Mouse (Mus musculus) hematopoietic stem cell, adult 5-6 weeks (primary cell): ENCODE results near the gene Ptger2. TPM values are rescaled to one million over a fixed set of nuclear protein-coding genes. Genes with fewer than 3 reads are reported as not detected.

ENCODE experiments used
- ATAC-seq, 2 experiments: fragments of 125-278 bp in 1 of 2; replicated peaks in 1 of 2; 2 replicates each; pipeline ENCODE4 v1.8.0; 2016 to 2017; ENCODE audit warnings: inconsistent platforms in 2 of 2, mild to moderate bottlenecking in 2 of 2, moderate number of reproducible peaks in 2 of 2, low read depth in 1 of 2, moderate TSS enrichment in 1 of 2; ENCODE audit not compliant: low FRiP score in 2 of 2, poor library complexity in 2 of 2, severe bottlenecking in 2 of 2, insufficient read depth in 1 of 2, low TSS enrichment in 1 of 2
- total RNA-seq: library from RNA; stranded (forward); fragments of 172-1452, 232-1000 nt; gene quantifications from 2 replicates; pipeline ENCODE4 v1.2.3, GENCODE M21; 2017

Ptger2 gene
- total RNA-seq: 1.4 and 2.5 TPM in 2 replicates

GRCm38 (mm10) chr14:44987674-44988355, at the start of gene Ptger2:
Gene Ptger2 (plus strand): TSS chr14:44988195.
- ATAC-seq: peak in 1 of 2 experiments; percentile 37; a peak in 1 of 4 replicates

GRCm38 (mm10) chr14:44960746-44961145, 27.2 kb upstream of the Ptger2 start:
- no peak for ATAC-seq

- ATAC-seq: peak; percentile 77 to 83; a peak in 3 of 4 replicates
Measured at GRCm38 (mm10) chr14:44977278-44977677, 10.7 kb upstream of the Ptger2 start.

GRCm38 (mm10) chr14:44979887-44980286, 8.1 kb upstream of the Ptger2 start:
- ATAC-seq: peak; percentile 66 to 76; a peak in 3 of 4 replicates

- ATAC-seq: peak; percentile 39 to 42; a peak in 2 of 4 replicates
Measured at GRCm38 (mm10) chr14:44981490-44981889, 6.5 kb upstream of the Ptger2 start.

GRCm38 (mm10) chr14:44984106-44984505, 3.9 kb upstream of the Ptger2 start:
- ATAC-seq: no peak

GRCm38 (mm10) chr14:44986248-44986647, 1.7 kb upstream of the Ptger2 start:
- ATAC-seq: no peak; a peak in 1 of 4 replicates

- peak; percentile 54 to 61 for ATAC-seq
Measured at GRCm38 (mm10) chr14:44988456-44989016, 541 bp downstream of the Ptger2 start.

GRCm38 (mm10) chr14:44989017-44989721, 1.2 kb downstream of the Ptger2 start:
- peak; percentile 19 to 30 for ATAC-seq

GRCm38 (mm10) chr14:44989751-44990150, 1.8 kb downstream of the Ptger2 start:
- peak; percentile 33 to 38; a peak in 3 of 4 replicates for ATAC-seq

- ATAC-seq: no peak
Measured at GRCm38 (mm10) chr14:44994337-44994736, 6.3 kb downstream of the Ptger2 start.

GRCm38 (mm10) chr14:45000086-45000769, 12.2 kb downstream of the Ptger2 start:
- ATAC-seq: no peak

- ATAC-seq: peak; percentile 96 to 98
Measured at GRCm38 (mm10) chr14:45005698-45006283, 17.8 kb downstream of the Ptger2 start.

- no peak for ATAC-seq
Measured at GRCm38 (mm10) chr14:45009242-45009641, 21.2 kb downstream of the Ptger2 start.

- peak; percentile 100 for ATAC-seq
Measured at GRCm38 (mm10) chr14:45011260-45011659, 23.3 kb downstream of the Ptger2 start.

GRCm38 (mm10) chr14:45011671-45012070, 23.7 kb downstream of the Ptger2 start:
- no peak for ATAC-seq

- no peak for ATAC-seq
Measured at GRCm38 (mm10) chr14:45021551-45021950, 33.6 kb downstream of the Ptger2 start.
